Mouse (Mus musculus): ENCODE measurements around the gene Ipo7. TPM values are rescaled to one million over a fixed set of nuclear protein-coding genes. Genes with fewer than 3 reads are reported as not detected.
"Not testable (repeated sequence)": the region's sequence is repeated elsewhere in the genome, so short reads cannot be mapped to it uniquely, and the experiment has no call there.

Gene Ipo7
- 40.3 and 43.1 TPM in 2 replicates for polyA plus RNA-seq (2015; fragmentation: Nextera tagmentation; extraction: Ambion mirVana)

DNA sequence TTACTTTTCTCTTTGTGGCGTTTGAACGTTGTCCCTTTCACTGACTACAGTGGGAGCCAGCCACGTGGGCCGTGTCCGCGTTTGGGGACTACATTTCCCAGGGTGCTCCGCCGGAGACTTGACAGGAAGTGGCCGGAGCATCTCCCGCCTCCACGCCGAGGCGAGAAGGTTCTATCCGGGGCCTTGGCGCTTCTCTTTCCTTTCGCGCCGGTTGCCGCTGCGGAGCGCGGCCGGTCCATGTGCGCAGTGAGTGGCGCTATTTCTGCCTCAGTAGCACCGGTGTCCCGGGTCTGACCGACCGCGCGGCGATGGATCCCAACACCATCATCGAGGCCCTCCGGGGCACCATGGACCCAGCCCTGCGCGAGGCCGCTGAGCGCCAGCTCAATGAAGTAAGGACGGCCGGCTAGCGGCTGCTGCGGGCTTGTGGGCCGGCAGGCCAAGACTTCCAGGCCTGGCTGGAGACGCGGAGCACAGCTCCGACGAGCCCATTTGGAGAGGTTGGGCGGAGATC is at the start of gene Ipo7:
Gene Ipo7 (plus strand): TSS at position 158 of the 514 bp plus-strand sequence.
- Histone ChIP-seq H3K9me3 (no peaks in the 10 kb centered on the region), H3K4me3 (peak within 1 kb of the TSS; percentile 82), H3K9ac (peak within 1 kb of the TSS; percentile 91), H3K36me3 (replicated peaks) (no peaks in the 10 kb centered on the region), H3K27ac (peak within 1 kb of the TSS; percentile 87), H3K27me3 (replicated peaks) (no peaks in the 10 kb centered on the region), H3K4me2 (peak within 1 kb of the TSS; percentile 87), H3K4me1 (peaks cover 16% of the 10 kb centered on the region)
- peak; percentile 99 for ATAC-seq (replicated peaks)
- under 1% methylated on average over 48 of the region's 48 CpGs for WGBS

DNA sequence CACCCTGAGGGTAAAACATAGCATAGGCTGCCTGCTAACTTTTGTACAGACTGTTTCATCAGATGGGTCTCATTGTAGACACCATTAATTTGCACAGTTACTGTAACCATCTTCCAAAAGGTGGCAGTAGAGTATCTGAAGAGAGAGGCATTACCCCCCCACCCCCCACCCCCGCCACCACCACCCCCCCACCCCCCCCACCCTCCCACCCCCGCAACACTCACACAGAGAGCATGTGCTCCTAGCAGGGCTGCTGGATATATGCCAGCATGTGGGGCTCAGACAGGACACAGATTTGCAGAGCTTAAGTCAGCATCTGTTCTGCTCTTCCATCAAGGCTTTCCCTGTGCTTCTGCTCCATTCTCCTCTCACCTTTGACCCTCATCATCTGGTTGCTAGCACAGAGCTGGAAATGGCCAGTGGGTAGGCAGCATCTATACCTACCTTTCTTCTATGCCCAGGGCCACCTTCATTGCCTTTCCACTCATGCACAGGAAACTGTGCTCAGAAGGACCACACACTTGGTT is 49.1 kb upstream of the Ipo7 start:
- Histone ChIP-seq H3K36me3 (replicated peaks) (peaks cover 5% of the 10 kb centered on the region; the same call in 1 of the 2 replicates), H3K9ac (no peak overlapping the region), H3K27me3 (replicated peaks) (no peaks in the 10 kb centered on the region), H3K9me3 (no peaks in the 10 kb centered on the region), H3K4me2 (no peak overlapping the region), H3K4me3 (no peak overlapping the region), H3K4me1 (peaks cover 10% of the 10 kb centered on the region; the same call in 1 of the 2 replicates), H3K27ac (peak overlapping the region; percentile 67)
- ATAC-seq (replicated peaks), result peak; percentile 87
- 0% methylated on average over 2 of the region's 2 CpGs for WGBS

DNA sequence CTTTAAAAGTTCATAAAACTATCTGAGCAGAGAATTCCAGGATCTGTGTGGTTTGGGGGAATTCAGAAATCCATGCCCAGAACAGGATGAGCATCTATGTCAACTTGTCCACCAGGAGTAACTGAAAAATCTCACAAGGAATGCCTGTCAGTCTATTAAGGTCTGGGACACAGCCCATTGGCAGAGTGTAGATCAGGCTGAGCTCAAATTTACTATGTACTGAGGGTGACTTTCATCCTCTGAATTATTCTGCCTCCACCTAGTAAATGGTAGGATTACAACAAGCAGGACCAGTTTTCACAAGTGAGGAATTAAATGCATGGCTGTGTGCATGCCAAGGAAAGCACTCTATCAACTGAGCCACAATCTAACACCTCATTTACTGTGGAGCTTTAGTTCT is 48.5 kb upstream of the Ipo7 start:
- H3K27ac ChIP-seq, result peak overlapping the region; percentile 65
- H3K4me3 ChIP-seq, result no peak overlapping the region
- ATAC-seq (replicated peaks), result no peak

DNA sequence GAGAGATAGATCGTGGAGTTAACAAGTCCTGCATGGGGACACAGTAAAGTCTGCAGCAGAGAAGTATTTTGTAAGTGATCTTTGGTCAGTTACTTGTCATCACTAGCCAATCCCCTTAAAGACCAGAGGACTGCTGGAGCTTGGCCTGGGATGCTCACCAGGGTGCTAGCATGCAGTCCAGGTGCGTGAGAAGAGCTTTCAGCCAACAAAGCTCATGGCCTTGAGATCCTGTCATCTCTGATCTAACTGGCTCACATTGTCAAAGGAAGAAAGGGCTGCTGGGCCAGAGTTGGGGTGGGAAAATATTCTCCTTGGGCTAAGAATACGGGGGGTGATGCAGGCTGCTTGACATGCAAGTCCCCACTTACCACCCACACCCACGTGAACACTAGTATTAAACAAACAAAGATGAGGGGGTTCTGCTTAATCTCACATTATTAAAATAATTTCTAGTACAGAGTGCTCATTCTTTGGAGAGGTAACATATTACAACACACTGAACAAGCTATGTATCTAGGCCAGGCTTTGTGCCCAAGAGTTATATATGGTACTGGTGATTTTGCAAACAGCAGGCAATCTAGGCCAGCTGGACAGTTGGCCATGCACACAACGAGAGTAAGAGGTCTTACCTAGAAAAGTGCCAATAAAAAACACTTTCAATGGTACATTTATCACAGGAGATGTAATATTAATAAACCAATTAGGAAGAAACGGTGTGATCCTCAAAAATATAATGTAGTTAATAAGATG is 41.9 kb upstream of the Ipo7 start:
- Histone ChIP-seq H3K9ac (no peak overlapping the region), H3K4me1 (no peaks in the 10 kb centered on the region), H3K27ac (no peak overlapping the region), H3K36me3 (replicated peaks) (peaks cover 21% of the 10 kb centered on the region), H3K9me3 (no peaks in the 10 kb centered on the region), H3K4me3 (no peak overlapping the region), H3K4me2 (no peak overlapping the region), H3K27me3 (replicated peaks) (no peaks in the 10 kb centered on the region)
- no peak for ATAC-seq (replicated peaks)
- WGBS, result 95% methylated on average over 6 of the region's 6 CpGs

More for the DNA sequence above, 48.5 kb upstream of the Ipo7 start:
- Histone ChIP-seq H3K27me3 (replicated peaks) (no peaks in the 10 kb centered on the region), H3K36me3 (replicated peaks) (peaks cover 5% of the 10 kb centered on the region; the same call in 1 of the 2 replicates), H3K9ac (no peak overlapping the region), H3K9me3 (no peaks in the 10 kb centered on the region), H3K4me1 (peaks cover 10% of the 10 kb centered on the region; the same call in 1 of the 2 replicates), H3K4me2 (no peak overlapping the region)

DNA sequence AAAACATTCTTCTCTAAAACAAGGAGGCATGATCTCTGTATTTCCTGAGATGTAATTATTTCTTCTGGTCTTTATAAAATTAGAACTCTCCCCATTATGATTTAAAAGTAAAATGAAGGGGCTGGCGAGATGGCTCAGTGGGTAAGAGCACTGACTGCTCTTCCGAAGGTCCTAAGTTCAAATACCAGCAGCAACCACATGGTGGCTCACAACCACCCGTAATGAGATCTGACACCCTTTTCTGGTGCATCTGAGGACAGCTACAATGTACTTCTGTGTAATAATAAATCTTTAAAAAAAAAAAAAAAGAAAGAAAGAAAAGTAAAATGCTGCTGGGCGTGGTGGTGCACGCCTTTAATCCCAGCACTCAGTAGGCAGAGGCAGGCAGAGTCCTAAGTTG is 40.9 kb upstream of the Ipo7 start:
- not testable (repeated sequence) for H3K27ac ChIP-seq; ATAC-seq (replicated peaks); H3K27me3 ChIP-seq (replicated peaks); H3K4me3 ChIP-seq; H3K9me3 ChIP-seq; H3K9ac ChIP-seq; H3K4me2 ChIP-seq; H3K4me1 ChIP-seq
- H3K36me3 ChIP-seq (replicated peaks), result peaks cover 30% of the 10 kb centered on the region
- WGBS, result 73% methylated on average over 5 of the region's 5 CpGs

DNA sequence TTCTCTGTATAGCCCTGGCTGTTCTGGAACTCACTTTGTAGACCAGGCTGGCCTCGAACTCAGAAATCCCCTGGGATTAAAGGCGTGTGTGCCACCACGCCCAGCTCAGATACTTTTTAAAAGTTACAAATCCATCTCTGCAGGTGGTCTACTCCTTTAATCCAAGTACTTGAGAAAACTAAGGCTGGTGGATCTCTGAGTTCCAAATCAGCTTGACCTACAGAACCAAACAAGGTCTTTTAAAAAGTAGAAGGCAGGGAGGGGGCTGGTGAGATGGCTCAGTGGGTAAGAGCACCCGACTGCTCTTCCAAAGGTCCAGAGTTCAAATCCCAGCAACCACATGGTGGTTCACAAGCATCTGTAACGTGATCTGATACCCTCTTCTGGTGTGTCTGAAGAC is 33.5 kb upstream of the Ipo7 start:
- H3K9ac ChIP-seq; H3K4me3 ChIP-seq; H3K9me3 ChIP-seq; H3K27ac ChIP-seq; ATAC-seq (replicated peaks); H3K27me3 ChIP-seq (replicated peaks): not testable (repeated sequence)
- peak overlapping the region; percentile 63; the same call in 1 of the 2 replicates for H3K4me2 ChIP-seq
- H3K36me3 ChIP-seq (replicated peaks), result peaks cover 12% of the 10 kb centered on the region; the same call in 1 of the 2 replicates
- H3K4me1 ChIP-seq, result peaks cover 22% of the 10 kb centered on the region
- WGBS, result 61% methylated on average over 5 of the region's 5 CpGs

DNA sequence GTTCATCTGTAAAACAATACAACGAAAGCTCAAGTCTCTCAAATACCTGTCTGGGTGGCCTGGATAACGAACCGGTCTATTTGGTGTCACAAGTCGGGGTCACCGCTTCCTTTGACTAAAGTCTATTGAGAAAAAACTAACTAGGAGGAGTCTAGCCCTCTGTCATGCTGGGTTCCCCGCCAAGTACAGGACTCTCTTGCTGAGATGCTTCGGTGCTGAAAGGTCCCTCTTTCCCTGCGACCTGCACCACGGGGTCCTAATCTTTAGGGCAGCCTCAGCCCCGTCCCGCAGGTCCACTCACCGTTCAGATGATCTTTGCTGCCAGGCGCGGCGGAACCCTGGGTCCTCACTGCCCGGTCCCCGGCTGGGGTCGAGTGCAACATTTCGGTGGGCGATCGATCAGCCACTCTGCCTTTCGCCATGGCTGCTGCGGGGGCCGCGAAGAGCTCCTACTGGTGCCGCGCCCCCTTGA is 32.4 kb upstream of the Ipo7 start:
- Histone ChIP-seq H3K4me3 (peak overlapping the region; percentile 61), H3K4me2 (peak overlapping the region; percentile 63), H3K36me3 (replicated peaks) (peaks cover 12% of the 10 kb centered on the region; the same call in 1 of the 2 replicates), H3K27ac (peak overlapping the region; percentile 87), H3K9ac (peak overlapping the region; percentile 55), H3K9me3 (no peaks in the 10 kb centered on the region), H3K4me1 (peaks cover 22% of the 10 kb centered on the region), H3K27me3 (replicated peaks) (no peaks in the 10 kb centered on the region)
- under 1% methylated on average over 27 of the region's 27 CpGs for WGBS
- ATAC-seq (replicated peaks), result no peak; the same call in 1 of the 2 replicates

DNA sequence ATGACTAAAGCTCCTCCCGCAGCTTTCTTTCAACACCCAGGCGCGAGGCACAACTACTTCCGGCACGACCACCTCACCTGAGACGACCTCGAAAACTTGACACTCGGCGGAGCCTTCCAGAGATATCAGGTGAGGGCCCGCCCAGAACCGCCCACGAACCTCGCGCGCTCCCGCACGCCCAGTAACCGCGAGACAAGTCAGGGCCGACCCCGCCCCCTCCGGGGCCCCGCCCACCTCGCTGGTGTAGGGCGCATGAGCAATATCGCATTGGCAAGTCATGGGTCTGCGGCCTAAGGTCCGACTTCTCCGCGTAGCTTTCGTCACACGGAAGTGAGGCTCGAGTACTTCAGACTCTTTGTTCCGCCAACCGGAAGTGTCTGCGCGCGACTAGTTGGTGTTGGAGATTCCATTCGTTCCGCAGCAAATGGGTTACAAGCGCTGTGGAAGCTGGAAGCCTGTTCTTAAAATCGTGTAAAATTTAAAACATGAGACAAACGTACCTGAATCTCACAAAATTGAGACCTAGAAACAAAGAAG is 31.9 kb upstream of the Ipo7 start:
- peak; percentile 99 for ATAC-seq (replicated peaks)
- under 1% methylated on average over 43 of the region's 43 CpGs for WGBS

DNA sequence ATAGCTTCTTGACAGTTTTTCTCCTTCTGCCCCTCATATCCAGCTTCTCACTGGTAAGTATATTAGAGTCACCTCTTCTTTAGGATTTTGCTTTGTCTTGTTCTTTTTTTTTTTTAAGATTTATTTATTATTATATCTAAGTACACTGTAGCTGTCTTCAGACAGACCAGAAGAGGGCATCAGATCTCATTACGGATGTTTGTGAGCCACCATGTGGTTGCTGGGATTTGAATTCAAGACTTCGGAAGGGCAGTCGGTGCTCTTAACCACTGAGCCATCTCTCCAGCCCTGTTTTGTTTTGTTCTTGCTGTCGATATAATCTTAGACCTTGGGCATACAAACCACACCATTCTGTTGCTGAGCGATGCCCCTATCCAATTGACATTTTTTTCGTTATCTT is 31.3 kb upstream of the Ipo7 start, which contains the start of gene Tmem41b:
Gene Tmem41b (minus strand): TSS at position 155 of the 400 bp plus-strand sequence.
- Histone ChIP-seq H3K4me3 (peak within 1 kb of the TSS; percentile 61), H3K9ac (peak within 1 kb of the TSS; percentile 55), H3K27ac (peak within 1 kb of the TSS; percentile 87), H3K4me2 (peak within 1 kb of the TSS; percentile 63), H3K4me1 (peaks cover 22% of the 10 kb centered on the region)
- H3K36me3 ChIP-seq (replicated peaks); H3K9me3 ChIP-seq; H3K27me3 ChIP-seq (replicated peaks): not testable (repeated sequence)
- WGBS, result 39% methylated on average over 6 of the region's 6 CpGs
- peak; percentile 2; the same call in 1 of the 2 replicates for ATAC-seq (replicated peaks)

More for the DNA sequence above, 31.9 kb upstream of the Ipo7 start:
- peak overlapping the region; percentile 63 for H3K4me2 ChIP-seq
- H3K9ac ChIP-seq, result peak overlapping the region; percentile 55
- no peaks in the 10 kb centered on the region for H3K27me3 ChIP-seq (replicated peaks)
- H3K27ac ChIP-seq, result peak overlapping the region; percentile 87
- H3K36me3 ChIP-seq (replicated peaks), result peaks cover 12% of the 10 kb centered on the region; the same call in 1 of the 2 replicates
- H3K4me1 ChIP-seq, result peaks cover 22% of the 10 kb centered on the region
- no peaks in the 10 kb centered on the region for H3K9me3 ChIP-seq
- peak overlapping the region; percentile 61 for H3K4me3 ChIP-seq

DNA sequence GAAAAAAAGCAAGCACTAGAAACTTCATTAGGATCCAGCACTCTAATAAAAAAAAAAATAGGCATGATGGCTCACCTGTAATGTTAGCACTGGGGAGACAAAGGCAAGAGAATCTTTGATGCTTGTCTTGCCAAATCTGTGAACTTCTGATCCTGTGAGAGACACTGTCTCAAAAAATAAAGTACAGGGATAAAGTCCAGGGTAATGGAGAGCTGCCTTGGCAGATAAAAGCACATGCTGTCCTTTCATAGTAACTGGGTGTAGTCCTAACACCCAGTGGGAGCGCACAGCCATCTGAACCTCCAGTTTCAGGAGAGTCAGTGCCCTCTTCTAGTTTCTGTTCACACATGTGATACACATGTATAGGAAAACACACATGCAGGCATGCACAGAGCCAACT is 26.8 kb upstream of the Ipo7 start:
- H3K4me3 ChIP-seq, result no peak overlapping the region
- H3K27ac ChIP-seq, result no peak overlapping the region
- no peak overlapping the region for H3K4me2 ChIP-seq
- no peaks in the 10 kb centered on the region for H3K36me3 ChIP-seq (replicated peaks)
- ATAC-seq (replicated peaks), result no peak
- WGBS, result 84% methylated on average over 1 of the region's 1 CpGs
- H3K9me3 ChIP-seq, result no peaks in the 10 kb centered on the region
- H3K4me1 ChIP-seq, result no peaks in the 10 kb centered on the region
- H3K9ac ChIP-seq, result no peak overlapping the region
- no peaks in the 10 kb centered on the region for H3K27me3 ChIP-seq (replicated peaks)

DNA sequence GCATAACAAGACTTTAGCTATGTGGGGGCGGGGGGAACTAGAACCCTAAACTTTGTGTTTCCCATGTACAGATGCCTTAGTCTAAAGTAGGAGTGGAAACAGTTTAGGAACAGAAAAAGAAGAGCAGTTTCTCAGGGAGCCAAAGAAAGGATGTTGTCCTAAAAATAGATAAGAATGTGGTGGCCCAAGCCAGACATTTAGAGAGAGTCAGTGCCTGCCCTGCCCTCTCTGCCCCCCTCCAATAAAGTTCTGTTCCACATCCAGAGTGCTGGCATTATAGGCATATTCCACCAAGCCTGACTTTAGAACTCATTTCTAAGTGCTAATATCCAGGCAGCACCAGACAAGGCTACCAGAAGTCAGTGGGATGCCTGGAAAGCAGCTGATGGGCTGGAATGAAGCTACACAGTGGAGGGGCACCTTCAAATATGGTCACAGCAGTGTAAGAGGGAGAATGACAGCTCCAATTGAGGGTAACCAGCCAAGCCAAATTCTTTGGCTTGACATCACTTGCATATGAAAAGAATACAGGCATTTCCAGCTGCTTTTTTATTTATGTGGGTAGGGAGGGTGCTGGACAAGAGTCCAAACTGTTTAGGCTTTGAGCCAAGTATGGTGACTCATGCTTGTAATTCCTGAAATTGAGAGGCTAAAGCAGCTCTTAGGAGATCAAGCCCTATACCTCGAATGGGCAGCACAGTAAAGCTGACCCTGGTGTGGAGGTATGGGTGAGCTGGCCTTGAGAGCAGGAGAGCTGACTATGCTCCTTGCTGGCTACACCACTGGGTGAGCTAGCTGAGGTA is 24.7 kb upstream of the Ipo7 start:
- Histone ChIP-seq H3K36me3 (replicated peaks) (no peaks in the 10 kb centered on the region), H3K9me3 (no peaks in the 10 kb centered on the region), H3K4me1 (no peaks in the 10 kb centered on the region), H3K4me3 (no peak overlapping the region), H3K27me3 (replicated peaks) (no peaks in the 10 kb centered on the region), H3K4me2 (no peak overlapping the region), H3K27ac (no peak overlapping the region), H3K9ac (no peak overlapping the region)
- 54% methylated on average over 2 of the region's 2 CpGs for WGBS
- no peak for ATAC-seq (replicated peaks)
